Mouse (Mus musculus): ENCODE results near the gene Ltbp3. TPM values are rescaled to one million over a fixed set of nuclear protein-coding genes. Genes with fewer than 3 reads are reported as not detected.

The Ltbp3 gene
- polyA plus RNA-seq, 1 experiment from 2014 or later: 30.1 TPM

DNA sequence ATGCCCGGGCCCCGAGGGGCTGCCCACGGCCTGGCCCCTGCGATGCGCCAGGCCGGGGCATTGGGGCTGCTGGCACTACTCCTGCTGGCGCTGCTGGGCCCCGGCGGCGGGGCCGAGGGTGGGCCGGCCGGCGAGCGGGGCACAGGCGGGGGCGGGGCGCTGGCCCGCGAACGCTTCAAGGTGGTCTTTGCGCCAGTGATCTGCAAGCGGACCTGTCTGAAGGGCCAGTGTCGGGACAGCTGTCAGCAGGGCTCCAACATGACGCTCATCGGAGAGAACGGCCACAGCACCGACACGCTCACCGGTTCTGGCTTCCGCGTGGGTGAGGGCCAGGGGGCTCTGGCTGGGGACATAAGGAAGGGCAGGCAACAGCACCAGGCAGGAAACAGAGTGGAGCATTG is 1.5 kb downstream of the Ltbp3 start:
- Histone ChIP-seq H3K4me3 (ENCODE audit: low read depth, low read length) (peak overlapping the region; percentile 74), H3K9me3 (ENCODE audit: control insufficient read depth, low read length) (no peaks in the 10 kb centered on the region), H3K4me1 (replicated peaks; ENCODE audit: control insufficient read depth, insufficient read depth, low read length) (peaks cover 28% of the 10 kb centered on the region), H3K27me3 (replicated peaks; ENCODE audit: control insufficient read depth, insufficient read depth, low read length) (no peaks in the 10 kb centered on the region), H3K4me2 (ENCODE audit: low read length) (peak overlapping the region; percentile 89), H3K36me3 (ENCODE audit: control insufficient read depth, insufficient read depth, low read length) (no peaks in the 10 kb centered on the region), H3K9ac (ENCODE audit: low read length) (peak overlapping the region; percentile 83), H3K27ac (ENCODE audit: low read depth) (peak overlapping the region; percentile 85)
- ATAC-seq (replicated peaks; ENCODE audit: low FRiP score, low TSS enrichment, low read depth): 0 out of 2 replicates have a peak, but pooled peaks have one; percentile 7
- DNase-seq (ENCODE audit: low spot score): peak; percentile 83
- WGBS: 3% methylated on average over 30 of the region's 32 CpGs

DNA sequence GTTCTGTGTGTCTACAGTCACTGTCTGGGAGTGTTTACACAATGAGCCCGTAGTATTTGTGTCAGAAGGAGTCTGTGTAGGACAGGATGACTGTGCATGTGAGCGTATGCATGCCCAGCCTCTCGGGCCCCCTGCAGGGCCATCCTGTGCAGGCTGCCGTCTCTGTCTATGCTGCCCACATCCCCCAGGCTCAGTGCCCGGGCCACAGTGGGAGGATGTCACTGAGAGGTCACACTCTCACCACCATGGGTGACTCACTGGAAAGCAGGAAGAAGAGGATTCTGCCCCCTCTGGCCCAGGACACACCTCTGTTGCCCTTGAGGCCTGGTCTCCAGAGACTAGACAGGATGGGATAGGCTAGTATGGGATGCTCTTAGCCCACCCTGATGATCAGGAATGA is 2.9 kb downstream of the Ltbp3 start:
- Histone ChIP-seq H3K4me1 (replicated peaks; ENCODE audit: control insufficient read depth, insufficient read depth, low read length) (peaks cover 28% of the 10 kb centered on the region), H3K27ac (ENCODE audit: low read depth) (no peak overlapping the region), H3K9me3 (ENCODE audit: control insufficient read depth, low read length) (no peaks in the 10 kb centered on the region), H3K27me3 (replicated peaks; ENCODE audit: control insufficient read depth, insufficient read depth, low read length) (no peaks in the 10 kb centered on the region), H3K36me3 (ENCODE audit: control insufficient read depth, insufficient read depth, low read length) (no peaks in the 10 kb centered on the region), H3K9ac (ENCODE audit: low read length) (no peak overlapping the region), H3K4me2 (ENCODE audit: low read length) (peak overlapping the region; percentile 89), H3K4me3 (ENCODE audit: low read depth, low read length) (no peak overlapping the region)
- WGBS: 44% methylated on average over 5 of the region's 5 CpGs
- no peak for DNase-seq (ENCODE audit: low spot score)
- ATAC-seq (replicated peaks; ENCODE audit: low FRiP score, low TSS enrichment, low read depth): no peak

DNA sequence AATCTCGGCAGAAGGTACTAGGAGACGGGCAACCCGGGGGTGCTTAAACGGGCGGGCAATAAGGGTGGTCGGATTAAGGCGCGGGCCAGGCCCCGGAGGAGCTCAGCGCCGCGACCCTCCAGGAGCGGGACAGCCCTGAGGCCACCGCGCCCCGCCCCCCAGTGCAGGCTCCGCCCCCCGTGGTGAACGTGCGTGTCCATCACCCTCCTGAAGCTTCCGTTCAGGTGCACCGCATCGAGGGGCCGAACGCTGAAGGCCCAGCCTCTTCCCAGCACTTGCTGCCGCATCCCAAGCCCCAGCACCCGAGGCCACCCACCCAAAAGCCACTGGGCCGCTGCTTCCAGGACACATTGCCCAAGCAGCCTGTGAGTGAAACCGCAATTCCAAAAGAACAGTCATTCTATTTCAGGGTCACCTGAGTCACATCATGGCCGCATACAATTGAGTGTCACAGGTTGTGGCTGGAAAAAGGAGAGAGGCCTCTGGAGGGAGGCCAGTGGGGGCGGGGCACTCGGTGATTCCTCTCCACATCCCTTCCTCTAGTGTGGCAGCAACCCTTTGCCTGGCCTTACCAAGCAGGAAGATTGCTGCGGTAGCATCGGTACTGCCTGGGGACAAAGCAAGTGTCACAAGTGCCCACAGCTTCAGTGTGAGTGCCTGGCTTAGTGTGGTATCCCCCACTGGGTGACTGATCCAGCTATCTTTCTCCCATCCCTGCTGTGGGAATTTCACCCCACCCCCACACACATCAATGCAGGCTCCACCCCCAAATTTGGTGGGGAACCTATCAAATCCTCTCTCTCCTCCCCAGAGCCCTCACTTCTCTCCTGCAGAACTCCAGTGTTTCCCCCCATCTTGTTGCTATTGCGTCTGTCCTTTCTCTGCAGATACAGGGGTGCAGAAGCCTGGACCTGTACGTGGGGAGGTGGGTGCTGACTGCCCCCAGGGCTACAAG is 5.3 kb downstream of the Ltbp3 start:
- no peak for DNase-seq (ENCODE audit: low spot score)
- H3K4me3 ChIP-seq (ENCODE audit: low read depth, low read length): peak overlapping the region; percentile 14; the same call in 1 of the 2 replicates
- H3K9ac ChIP-seq (ENCODE audit: low read length): no peak overlapping the region
- no peaks in the 10 kb centered on the region for H3K36me3 ChIP-seq (ENCODE audit: control insufficient read depth, insufficient read depth, low read length)
- H3K4me2 ChIP-seq (ENCODE audit: low read length): peak overlapping the region; percentile 55
- H3K4me1 ChIP-seq (replicated peaks; ENCODE audit: control insufficient read depth, insufficient read depth, low read length): peaks cover 23% of the 10 kb centered on the region
- ATAC-seq (replicated peaks; ENCODE audit: low FRiP score, low TSS enrichment, low read depth): 0 out of 2 replicates have a peak, but pooled peaks have one; percentile 31
- peaks cover 16% of the 10 kb centered on the region for H3K27me3 ChIP-seq (replicated peaks; ENCODE audit: control insufficient read depth, insufficient read depth, low read length)
- H3K9me3 ChIP-seq (ENCODE audit: control insufficient read depth, low read length): no peaks in the 10 kb centered on the region
- 6% methylated on average over 36 of the region's 36 CpGs for WGBS
- H3K27ac ChIP-seq (ENCODE audit: low read depth): no peak overlapping the region

DNA sequence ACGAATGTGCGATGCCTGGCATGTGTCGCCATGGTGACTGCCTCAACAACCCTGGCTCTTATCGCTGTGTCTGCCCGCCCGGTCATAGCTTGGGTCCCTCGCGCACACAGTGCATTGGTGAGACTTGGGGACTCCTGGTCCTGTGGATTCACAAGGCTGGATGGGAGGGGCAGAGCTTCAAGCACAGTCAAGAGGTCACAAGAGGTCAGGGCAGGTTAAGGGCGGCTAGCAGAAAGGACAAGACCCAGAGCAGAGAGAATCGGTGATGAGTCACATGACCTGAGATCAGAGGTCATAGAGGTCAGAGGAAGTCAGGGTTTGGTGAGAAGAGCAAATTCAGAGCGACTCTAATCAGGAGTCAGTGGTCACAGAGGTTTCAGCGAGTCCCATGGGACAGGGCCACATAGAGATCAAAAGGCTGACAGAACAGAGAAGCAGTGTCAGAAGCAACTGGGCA is 6.2 kb downstream of the Ltbp3 start:
- H3K9me3 ChIP-seq (ENCODE audit: control insufficient read depth, low read length): no peaks in the 10 kb centered on the region
- no peak overlapping the region for H3K4me2 ChIP-seq (ENCODE audit: low read length)
- H3K4me1 ChIP-seq (replicated peaks; ENCODE audit: control insufficient read depth, insufficient read depth, low read length): peaks cover 20% of the 10 kb centered on the region
- 29% methylated on average over 12 of the region's 12 CpGs for WGBS
- ATAC-seq (replicated peaks; ENCODE audit: low FRiP score, low TSS enrichment, low read depth): no peak
- no peak overlapping the region for H3K27ac ChIP-seq (ENCODE audit: low read depth)
- peaks cover 3% of the 10 kb centered on the region; the same call in 1 of the 2 replicates for H3K36me3 ChIP-seq (ENCODE audit: control insufficient read depth, insufficient read depth, low read length)
- H3K27me3 ChIP-seq (replicated peaks; ENCODE audit: control insufficient read depth, insufficient read depth, low read length): peaks cover 21% of the 10 kb centered on the region
- no peak overlapping the region for H3K9ac ChIP-seq (ENCODE audit: low read length)
- DNase-seq (ENCODE audit: low spot score): no peak
- H3K4me3 ChIP-seq (ENCODE audit: low read depth, low read length): no peak overlapping the region

DNA sequence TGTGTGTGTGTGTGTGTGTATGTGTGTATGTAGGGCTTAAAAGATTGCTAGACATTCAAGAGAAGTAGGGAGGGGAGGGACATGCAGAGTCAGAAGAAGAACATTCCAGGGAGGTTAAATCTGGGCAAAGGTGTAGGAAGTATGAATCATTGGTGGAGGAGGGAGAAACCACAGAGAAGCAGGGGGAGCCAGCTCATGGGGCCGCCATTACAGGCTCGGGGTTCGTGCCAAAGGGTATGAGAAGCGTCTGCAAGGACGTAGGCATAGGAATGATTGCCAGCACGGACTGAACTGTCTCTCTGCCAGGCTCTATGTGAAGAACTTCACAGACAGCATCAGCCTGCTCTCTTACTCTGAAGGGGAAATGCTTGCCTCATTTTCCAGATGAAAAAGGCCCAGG is 8.8 kb downstream of the Ltbp3 start:
- no peak for DNase-seq (ENCODE audit: low spot score)
- no peak for ATAC-seq (replicated peaks; ENCODE audit: low FRiP score, low TSS enrichment, low read depth)
- H3K4me2 ChIP-seq (ENCODE audit: low read length): no peak overlapping the region
- no peak overlapping the region for H3K27ac ChIP-seq (ENCODE audit: low read depth)
- no peak overlapping the region for H3K4me3 ChIP-seq (ENCODE audit: low read depth, low read length)
- H3K4me1 ChIP-seq (replicated peaks; ENCODE audit: control insufficient read depth, insufficient read depth, low read length): peaks cover 13% of the 10 kb centered on the region
- H3K9me3 ChIP-seq (ENCODE audit: control insufficient read depth, low read length): no peaks in the 10 kb centered on the region
- H3K27me3 ChIP-seq (replicated peaks; ENCODE audit: control insufficient read depth, insufficient read depth, low read length): peaks cover 24% of the 10 kb centered on the region
- WGBS: 84% methylated on average over 6 of the region's 6 CpGs
- peaks cover 15% of the 10 kb centered on the region for H3K36me3 ChIP-seq (ENCODE audit: control insufficient read depth, insufficient read depth, low read length)
- no peak overlapping the region for H3K9ac ChIP-seq (ENCODE audit: low read length)

DNA sequence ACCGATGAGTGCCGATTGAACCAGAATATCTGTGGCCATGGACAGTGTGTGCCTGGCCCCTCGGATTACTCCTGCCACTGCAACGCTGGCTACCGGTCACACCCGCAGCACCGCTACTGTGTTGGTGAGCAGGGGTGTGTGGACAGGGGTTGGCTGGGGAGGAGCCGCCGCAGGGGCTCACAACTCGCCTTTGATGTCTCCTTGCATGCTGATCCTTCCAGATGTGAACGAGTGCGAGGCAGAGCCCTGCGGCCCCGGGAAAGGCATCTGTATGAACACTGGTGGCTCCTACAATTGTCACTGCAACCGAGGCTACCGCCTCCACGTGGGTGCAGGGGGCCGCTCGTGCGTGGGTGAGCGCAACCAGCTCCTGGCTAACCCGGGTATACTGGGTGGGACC is 10.2 kb downstream of the Ltbp3 start:
- WGBS: 22% methylated on average over 22 of the region's 22 CpGs
- Histone ChIP-seq H3K27me3 (replicated peaks; ENCODE audit: control insufficient read depth, insufficient read depth, low read length) (peaks cover 31% of the 10 kb centered on the region), H3K4me1 (replicated peaks; ENCODE audit: control insufficient read depth, insufficient read depth, low read length) (peaks cover 8% of the 10 kb centered on the region), H3K36me3 (ENCODE audit: control insufficient read depth, insufficient read depth, low read length) (peaks cover 15% of the 10 kb centered on the region), H3K4me2 (ENCODE audit: low read length) (no peak overlapping the region), H3K9me3 (ENCODE audit: control insufficient read depth, low read length) (no peaks in the 10 kb centered on the region), H3K27ac (ENCODE audit: low read depth) (no peak overlapping the region), H3K4me3 (ENCODE audit: low read depth, low read length) (no peak overlapping the region), H3K9ac (ENCODE audit: low read length) (no peak overlapping the region)
- ATAC-seq (replicated peaks; ENCODE audit: low FRiP score, low TSS enrichment, low read depth) (no peak), DNase-seq (ENCODE audit: low spot score) (no peak)

DNA sequence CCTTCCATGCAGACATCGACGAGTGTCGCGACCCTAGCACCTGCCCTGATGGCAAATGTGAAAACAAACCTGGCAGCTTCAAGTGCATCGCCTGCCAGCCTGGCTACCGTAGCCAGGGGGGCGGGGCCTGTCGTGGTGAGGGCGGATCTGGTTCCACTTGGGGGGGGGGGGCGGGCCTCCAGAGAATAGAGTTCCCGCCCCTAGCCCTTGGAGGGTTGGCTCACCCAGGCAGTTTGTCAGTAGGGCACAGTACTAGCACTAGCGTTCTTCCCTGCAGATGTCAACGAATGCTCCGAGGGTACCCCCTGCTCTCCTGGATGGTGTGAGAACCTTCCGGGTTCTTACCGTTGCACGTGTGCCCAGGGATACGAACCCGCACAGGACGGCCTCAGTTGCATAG is 11.0 kb downstream of the Ltbp3 start:
- WGBS: 16% methylated on average over 20 of the region's 20 CpGs
- Histone ChIP-seq H3K36me3 (ENCODE audit: control insufficient read depth, insufficient read depth, low read length) (peaks cover 15% of the 10 kb centered on the region), H3K27ac (ENCODE audit: low read depth) (no peak overlapping the region), H3K4me1 (replicated peaks; ENCODE audit: control insufficient read depth, insufficient read depth, low read length) (peaks cover 3% of the 10 kb centered on the region; the same call in 1 of the 2 replicates), H3K27me3 (replicated peaks; ENCODE audit: control insufficient read depth, insufficient read depth, low read length) (peaks cover 36% of the 10 kb centered on the region), H3K9ac (ENCODE audit: low read length) (no peak overlapping the region), H3K4me2 (ENCODE audit: low read length) (no peak overlapping the region), H3K4me3 (ENCODE audit: low read depth, low read length) (no peak overlapping the region), H3K9me3 (ENCODE audit: control insufficient read depth, low read length) (no peaks in the 10 kb centered on the region)
- DNase-seq (ENCODE audit: low spot score) (no peak), ATAC-seq (replicated peaks; ENCODE audit: low FRiP score, low TSS enrichment, low read depth) (no peak)

DNA sequence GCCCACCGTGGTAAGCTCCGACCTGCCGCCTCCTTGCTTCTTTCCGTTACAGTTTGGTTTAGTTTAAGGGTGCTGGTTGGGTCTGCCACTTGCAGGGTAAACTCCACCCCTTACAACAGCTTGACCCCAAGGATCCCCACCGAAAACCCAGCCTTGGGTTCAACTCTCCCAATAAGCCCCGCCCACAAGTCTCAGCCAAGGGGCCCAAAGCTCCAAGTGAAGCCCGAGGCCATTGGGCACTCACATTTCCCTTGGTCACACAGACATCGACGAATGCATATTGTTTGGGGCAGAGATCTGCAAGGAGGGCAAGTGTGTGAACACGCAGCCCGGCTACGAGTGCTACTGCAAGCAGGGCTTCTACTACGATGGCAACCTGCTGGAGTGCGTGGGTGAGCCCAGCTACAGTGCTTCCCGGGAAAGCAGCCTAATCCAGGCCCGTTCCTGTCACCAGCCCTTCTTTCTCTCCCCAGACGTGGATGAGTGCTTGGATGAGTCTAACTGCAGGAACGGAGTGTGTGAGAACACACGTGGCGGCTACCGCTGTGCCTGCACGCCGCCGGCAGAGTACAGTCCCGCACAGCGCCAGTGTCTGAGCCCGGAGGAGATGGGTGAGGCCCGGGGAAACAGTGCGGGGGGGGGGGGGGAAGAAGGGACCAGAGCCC is 15.7 kb downstream of the Ltbp3 start:
- Histone ChIP-seq H3K9me3 (ENCODE audit: control insufficient read depth, low read length) (no peaks in the 10 kb centered on the region), H3K4me1 (replicated peaks; ENCODE audit: control insufficient read depth, insufficient read depth, low read length) (peaks cover 10% of the 10 kb centered on the region), H3K27me3 (replicated peaks; ENCODE audit: control insufficient read depth, insufficient read depth, low read length) (peaks cover 29% of the 10 kb centered on the region), H3K4me2 (ENCODE audit: low read length) (peak overlapping the region; percentile 28), H3K4me3 (ENCODE audit: low read depth, low read length) (no peak overlapping the region; the same call in 1 of the 2 replicates), H3K36me3 (ENCODE audit: control insufficient read depth, insufficient read depth, low read length) (peaks cover 57% of the 10 kb centered on the region), H3K9ac (ENCODE audit: low read length) (0 out of 2 replicates have a peak overlapping the region, but pooled peaks have one; percentile 13), H3K27ac (ENCODE audit: low read depth) (no peak overlapping the region)
- 20% methylated on average over 28 of the region's 29 CpGs for WGBS
- DNase-seq (ENCODE audit: low spot score) (peak; percentile 69), ATAC-seq (replicated peaks; ENCODE audit: low FRiP score, low TSS enrichment, low read depth) (peak; percentile 59; the same call in 1 of the 2 replicates)
